In genomic region chr2:127749376-127749775, GRCm38 (mm10) we compare ENCODE assay signal across 18 mouse cellular contexts. TPM values are rescaled to one million over a fixed set of nuclear protein-coding genes. Genes with fewer than 3 reads are reported as not detected.
"Had no signal": no experiment of that assay in that cellular context is flagged by ENCODE, and none has a peak within 500 bp of the region (broad histone marks: within the 10 kb centered on the region; RNA-seq: fewer than 3 reads in every experiment).

No protein-coding gene starts in this region.

- DNase-seq: kidney, postnatal 10 days; kidney, postnatal 4 days; lung, embryonic 14.5 days; lung, postnatal 10 days; lung, postnatal 4 days; retina, postnatal 1 day; right cerebral cortex, postnatal 4 days; spleen, adult 18-20 months; thymus, adult 18-20 months; thymus, postnatal 25 days had no signal

- H3K9me3 ChIP-seq: limb, embryonic 13.5 days; liver, embryonic 12.5 days; midbrain, embryonic 15.5 days; neural tube, embryonic 13.5 days had no signal

- H3K4me3 ChIP-seq: layer of hippocampus, adult 2 months; limb, embryonic 13.5 days; liver, embryonic 12.5 days; midbrain, embryonic 15.5 days; neural tube, embryonic 13.5 days had no signal

- H3K9ac ChIP-seq: limb, embryonic 13.5 days; liver, embryonic 12.5 days; lung, embryonic 14.5 days; midbrain, embryonic 15.5 days; neural tube, embryonic 13.5 days had no signal

- H3K4me1 ChIP-seq: limb, embryonic 13.5 days; liver, embryonic 12.5 days; midbrain, embryonic 15.5 days; neural tube, embryonic 13.5 days had no signal

- H3K4me2 ChIP-seq: limb, embryonic 13.5 days; liver, embryonic 12.5 days; lung, embryonic 14.5 days; midbrain, embryonic 11.5 days; midbrain, embryonic 15.5 days; neural tube, embryonic 13.5 days had no signal

- H3K27ac ChIP-seq: layer of hippocampus, adult 2 months; limb, embryonic 13.5 days; liver, embryonic 12.5 days; midbrain, embryonic 15.5 days; neural tube, embryonic 13.5 days had no signal

- H3K27me3 ChIP-seq: limb, embryonic 13.5 days; liver, embryonic 12.5 days; midbrain, embryonic 15.5 days; neural tube, embryonic 13.5 days had no signal

- ATAC-seq: liver, embryonic 12.5 days; midbrain, embryonic 15.5 days had no signal

- H3K36me3 ChIP-seq: liver, embryonic 12.5 days; midbrain, embryonic 15.5 days; neural tube, embryonic 13.5 days had no signal

RNA-seq across cellular contexts. Expression of gene Mall, which starts 19.6 kb away (rescaled TPM):
- total RNA-seq: megakaryocyte, adult 5-6 weeks; monocyte, adult 5-6 weeks had no signal
- polyA plus RNA-seq: liver, embryonic 12.5 days had no signal

RNA-seq across cellular contexts. Expression of gene Nphp1, which starts 39.3 kb away (rescaled TPM):
- total RNA-seq: monocyte, adult 5-6 weeks had no signal
